Mouse (Mus musculus): Measurements from ENCODE around the gene Gm3336. TPM values are rescaled to one million over a fixed set of nuclear protein-coding genes. Genes with fewer than 3 reads are reported as not detected.

The Gm3336 gene
- total RNA-seq, 2 experiments from 2014 or later = not detected

DNA sequence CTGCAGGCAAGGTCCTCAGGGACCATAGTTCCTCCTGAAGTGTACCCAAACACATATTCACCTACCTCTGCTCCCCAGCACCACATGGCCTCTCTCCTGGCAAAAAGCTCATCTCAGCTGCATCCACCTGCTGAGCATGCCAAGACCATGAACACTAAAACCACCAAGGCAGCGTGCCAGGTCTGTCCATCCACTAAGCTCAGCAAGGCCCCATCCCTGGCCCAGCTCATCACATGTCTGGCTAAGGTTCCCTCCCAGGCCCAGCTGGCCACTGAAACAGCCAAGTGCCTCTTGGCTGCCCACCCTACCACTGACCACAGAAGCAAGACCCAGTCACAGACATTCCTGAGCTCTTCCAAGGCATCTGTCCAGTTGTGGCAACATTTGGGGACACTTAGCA, 8.0 kb upstream of the Gm3336 start:
- DNase-seq = peak; percentile 26 to 42
- intact Hi-C loops (cut with DNase I) = no loop called here

GRCm38 (mm10) chr8:70711041-70711440, 7.3 kb upstream of the Gm3336 start:
- intact Hi-C loops (cut with DNase I) = no loop called here

DNA sequence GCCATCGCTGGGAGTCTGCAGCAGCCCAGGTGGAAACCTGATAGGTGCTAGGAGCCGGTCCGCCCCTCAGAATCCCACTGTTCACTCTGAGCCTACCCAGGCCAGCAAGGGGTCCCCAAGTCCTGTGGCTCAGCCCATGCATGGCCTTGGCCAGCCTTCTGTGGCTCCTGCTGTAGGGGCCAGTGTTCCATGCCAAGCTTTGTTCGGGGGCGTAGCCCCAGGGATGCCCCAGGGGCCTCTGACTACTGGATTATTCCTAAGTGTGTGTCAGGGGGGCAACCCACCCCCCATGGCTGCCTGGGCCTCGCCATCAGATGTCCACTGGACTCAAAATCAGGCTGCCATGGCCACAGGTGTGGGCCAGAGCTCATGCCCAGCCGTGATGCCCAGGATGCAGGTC, 4.4 kb upstream of the Gm3336 start:
- intact Hi-C loops (cut with DNase I) = no loop called here

More at GRCm38 (mm10) chr8:70711041-70711440, 7.3 kb upstream of the Gm3336 start:
- DNase-seq = no peak

GRCm38 (mm10) chr8:70715086-70715485, 3.3 kb upstream of the Gm3336 start:
- no peak for DNase-seq
- intact Hi-C loops (cut with DNase I) = no loop called here

More for the DNA sequence above, 4.4 kb upstream of the Gm3336 start:
- no peak for DNase-seq

DNA sequence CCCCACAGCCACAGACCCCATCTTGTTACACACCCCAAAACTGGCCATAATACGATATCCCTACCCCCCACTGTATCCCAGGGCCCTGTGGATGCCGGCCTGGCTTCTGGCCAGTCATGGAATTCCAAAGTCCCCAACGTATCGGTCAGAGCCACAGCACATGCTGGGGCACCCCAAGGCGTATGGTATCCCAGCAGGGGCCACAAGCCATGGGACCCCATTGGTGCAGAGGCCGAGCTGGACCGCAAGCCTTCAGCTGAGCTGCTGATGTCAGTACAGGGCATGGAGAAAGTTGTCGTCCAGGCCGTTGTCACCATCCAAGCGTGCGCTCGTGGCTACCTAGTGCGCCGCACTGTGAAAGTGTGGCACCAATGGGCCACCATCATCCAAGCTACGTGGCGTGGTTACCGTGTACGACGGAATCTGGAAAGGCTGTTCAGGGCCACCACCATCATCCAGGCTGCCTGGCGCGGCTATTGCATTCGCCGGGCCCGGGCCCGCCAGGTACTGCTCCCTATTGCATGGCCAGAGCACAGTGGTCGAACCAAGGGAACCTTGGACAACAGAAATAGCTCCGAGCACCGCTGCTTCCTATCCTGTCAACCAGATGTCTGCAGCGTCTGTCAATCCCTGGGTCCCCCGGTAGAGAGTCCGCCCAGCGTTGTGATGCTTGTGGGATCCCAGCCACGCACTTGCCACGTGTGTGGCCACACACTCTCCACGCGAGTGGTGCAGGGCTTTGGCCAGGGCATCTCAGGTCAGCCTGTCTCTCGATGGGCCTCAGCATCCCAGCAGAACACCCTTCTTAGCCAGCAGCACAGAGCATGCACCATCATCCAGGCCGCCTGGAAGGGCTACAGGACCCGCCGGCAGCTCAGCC, 1.6 kb upstream of the Gm3336 start:
- intact Hi-C loops (cut with DNase I) = no loop called here
- no peak for DNase-seq

GRCm38 (mm10) chr8:70719796-70720270, 1.5 kb downstream of the Gm3336 start:
- intact Hi-C loops (cut with DNase I) = loop anchor here (1.0 to 5.0 kb wide), 4 partner anchors 32 to 121 kb away; no protein-coding TSS in a partner anchor
- peak in 1 of 2 experiments; percentile 26 for DNase-seq

- peak; percentile 88 to 92 for DNase-seq
- intact Hi-C loops (cut with DNase I) = loop anchor here (1.0 to 5.0 kb wide), 4 partner anchors 32 to 121 kb away; no protein-coding TSS in a partner anchor
Measured at GRCm38 (mm10) chr8:70720739-70721138, 2.4 kb downstream of the Gm3336 start.

- DNase-seq = no peak
- intact Hi-C loops (cut with DNase I) = loop anchor here (5.0 kb wide), 1 partner anchor 101 kb away; no protein-coding TSS in a partner anchor
Measured at GRCm38 (mm10) chr8:70721601-70722000, 3.3 kb downstream of the Gm3336 start.

GRCm38 (mm10) chr8:70723486-70724210, 5.3 kb downstream of the Gm3336 start, which contains the start of gene Pde4c:
Pde4c (plus strand) TSS chr8:70723720.
- no peak for DNase-seq
- intact Hi-C loops (cut with DNase I) = loop anchor here (5.0 kb wide), 1 partner anchor 99 kb away; no protein-coding TSS in a partner anchor

DNA sequence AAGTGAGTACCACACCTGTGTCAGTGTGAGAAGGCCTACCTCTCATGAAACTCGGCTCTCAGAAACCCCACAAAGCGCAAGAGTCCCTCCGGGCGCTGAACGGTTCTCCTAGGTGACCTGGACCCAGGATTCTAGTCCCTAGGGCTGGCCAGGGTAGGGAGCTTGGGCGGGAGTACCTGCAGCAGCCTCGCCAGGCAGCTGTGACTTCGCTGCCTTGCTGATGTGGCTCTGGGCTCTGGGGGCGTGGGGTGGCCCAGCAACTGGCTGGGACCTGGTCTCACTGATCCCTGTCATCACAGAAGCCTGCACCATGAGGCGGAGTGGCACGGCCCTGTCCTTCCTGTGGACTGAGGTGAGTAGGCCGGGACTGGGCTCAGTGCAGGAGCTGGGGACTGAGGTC, 5.9 kb downstream of the Gm3336 start:
- intact Hi-C loops (cut with DNase I) = loop anchor here (5.0 kb wide), 1 partner anchor 98 kb away; no protein-coding TSS in a partner anchor
- DNase-seq = no peak

DNA sequence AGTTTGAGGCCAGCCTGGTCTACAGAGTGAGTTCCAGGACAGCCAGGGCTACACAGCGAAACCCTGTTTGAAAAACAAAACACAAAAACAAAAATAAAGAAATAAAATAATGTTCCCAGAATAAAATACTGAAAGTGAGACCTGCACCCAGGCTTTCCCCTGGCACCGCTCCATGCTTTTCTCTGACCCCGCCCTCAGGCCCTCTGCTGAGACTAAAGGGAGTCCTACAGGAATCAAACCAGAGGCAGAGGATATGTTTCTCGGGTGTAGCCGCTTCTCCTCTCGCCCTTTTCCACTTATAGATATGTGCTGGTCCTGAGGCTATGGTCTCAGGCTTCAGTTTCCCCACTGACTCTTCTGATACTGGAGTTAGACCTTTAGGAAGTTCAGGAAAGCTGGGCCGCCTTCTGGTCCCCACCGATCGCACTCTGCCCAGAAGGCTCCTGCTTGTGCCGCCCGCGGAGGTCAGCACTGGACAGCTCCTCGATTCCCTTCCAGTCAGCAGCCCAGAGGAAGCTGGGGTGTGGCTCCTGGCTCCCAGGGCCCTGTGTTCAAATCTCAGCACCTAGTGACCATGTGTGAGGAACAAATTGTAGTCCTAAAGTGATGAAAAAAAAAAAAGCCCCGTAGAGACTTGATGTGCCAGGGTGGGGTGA, 7.6 kb downstream of the Gm3336 start:
- no peak for DNase-seq
- intact Hi-C loops (cut with DNase I) = no loop called here

GRCm38 (mm10) chr8:70726721-70727120, 8.4 kb downstream of the Gm3336 start:
- no peak for DNase-seq

DNA sequence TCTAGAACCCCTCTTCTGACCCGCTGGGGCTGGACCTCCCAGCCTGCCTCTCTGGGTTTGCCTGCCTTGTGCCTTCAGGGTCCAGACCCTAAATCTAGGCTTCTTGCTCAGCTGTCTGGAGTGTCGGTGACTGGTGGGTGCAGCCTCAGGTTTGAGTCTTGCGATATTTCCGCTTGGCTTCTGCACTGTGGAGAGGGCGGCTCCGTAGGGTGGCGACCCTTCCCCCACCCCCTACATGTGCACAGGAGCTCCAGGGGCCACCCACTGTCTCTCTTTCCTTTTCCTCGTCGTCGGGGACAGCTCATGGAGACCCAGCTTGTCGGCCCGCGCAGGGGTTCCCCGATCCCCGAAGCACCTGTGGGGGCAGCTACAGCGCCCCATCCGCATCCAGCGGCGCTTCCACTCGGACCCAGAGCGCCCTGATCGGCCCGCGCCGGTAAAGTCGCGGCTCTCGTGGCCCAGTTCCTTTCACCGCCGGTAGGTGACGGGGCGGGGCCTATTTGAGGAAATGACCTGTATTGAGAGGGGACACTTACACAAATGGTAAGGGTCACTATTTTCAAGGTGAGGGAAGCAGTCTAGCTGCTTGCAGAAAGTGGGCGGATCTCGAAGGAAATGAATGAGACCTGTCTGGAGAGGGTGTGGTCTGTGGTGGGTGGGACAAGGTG, 11.6 kb downstream of the Gm3336 start:
- no peak for DNase-seq
- intact Hi-C loops (cut with DNase I) = no loop called here

More at GRCm38 (mm10) chr8:70726721-70727120, 8.4 kb downstream of the Gm3336 start:
- intact Hi-C loops (cut with DNase I) = no loop called here

- intact Hi-C loops (cut with DNase I) = no loop called here
- no peak for DNase-seq
Measured at GRCm38 (mm10) chr8:70730956-70731355, 12.6 kb downstream of the Gm3336 start.

DNA sequence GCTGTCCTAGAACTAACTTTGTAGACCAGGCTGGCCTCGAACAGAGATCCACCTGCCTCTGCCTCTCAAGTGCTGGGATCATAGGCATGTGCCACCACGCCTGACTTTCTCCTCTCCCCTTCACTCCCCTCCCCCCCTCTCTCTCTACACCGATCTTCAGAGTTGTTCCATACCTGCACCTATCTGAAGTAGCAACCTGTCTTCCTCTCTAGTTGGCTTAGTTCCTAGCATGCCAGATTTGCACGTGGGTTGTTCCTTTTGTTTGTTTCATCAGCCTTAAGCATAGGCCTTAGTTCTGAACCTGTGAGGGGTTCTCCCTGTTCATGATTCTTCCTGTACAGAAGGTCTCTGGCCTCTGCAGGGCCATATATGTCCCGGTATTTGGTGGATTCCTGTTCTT, 19.4 kb downstream of the Gm3336 start:
- intact Hi-C loops (cut with DNase I) = no loop called here
- DNase-seq = no peak

GRCm38 (mm10) chr8:70738211-70738610, 19.9 kb downstream of the Gm3336 start:
- intact Hi-C loops (cut with DNase I) = no loop called here
- no peak for DNase-seq

- intact Hi-C loops (cut with DNase I) = no loop called here
- no peak for DNase-seq
Measured at GRCm38 (mm10) chr8:70741661-70742060, 23.3 kb downstream of the Gm3336 start.

- intact Hi-C loops (cut with DNase I) = no loop called here
- no peak for DNase-seq
Measured at GRCm38 (mm10) chr8:70742176-70742575, 23.8 kb downstream of the Gm3336 start.

DNA sequence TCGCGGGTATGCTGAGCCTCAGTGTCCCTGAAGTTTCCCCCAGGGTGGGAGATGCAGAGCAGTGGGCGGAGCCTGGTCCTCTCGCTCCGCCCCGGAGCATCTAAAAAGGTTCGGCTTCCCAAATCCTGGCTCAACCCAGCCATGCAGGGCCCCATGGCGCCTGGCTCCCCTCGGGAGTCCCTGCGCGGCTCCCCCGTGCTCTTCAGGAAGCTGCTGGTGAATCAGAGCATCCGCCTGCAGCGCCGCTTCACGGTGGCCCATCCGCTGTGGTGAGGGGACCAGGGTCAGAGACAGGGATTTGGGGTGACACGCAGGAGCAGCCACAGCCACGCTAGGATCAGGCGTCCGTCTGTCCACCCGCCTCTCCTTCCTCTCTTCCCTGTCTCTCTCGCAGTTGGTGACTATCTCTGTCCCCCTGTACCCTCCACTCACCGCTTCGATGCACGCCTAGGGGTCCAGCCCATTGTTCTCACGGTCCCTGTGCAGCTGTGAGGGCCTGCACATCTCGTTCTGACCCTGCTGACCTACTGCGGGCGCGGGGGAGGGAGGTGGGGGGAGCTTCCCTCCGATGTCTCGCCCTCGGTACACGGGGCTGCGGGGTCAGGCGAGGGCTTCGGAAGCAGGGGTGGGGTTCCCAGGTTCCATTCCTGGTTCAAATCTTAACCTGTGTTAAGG, 24.8 kb downstream of the Gm3336 start:
- DNase-seq = peak in 1 of 2 experiments; percentile 47
- intact Hi-C loops (cut with DNase I) = no loop called here
